Mouse (Mus musculus) NIH3T3 (cell line): ENCODE results near the gene Tm9sf3.
A peak's percentile ranks its signal among the peaks of the same experiment; 100 is the strongest.
"Not testable (repeated sequence)": the region's sequence is repeated elsewhere in the genome, so short reads cannot be mapped to it uniquely, and the experiment has no call there.

Experiments
- DNase-seq: peaks from one replicate; pipeline ENCODE4 v3.0.0-alpha.2; 2012; ENCODE audit warnings: low read depth

Gene Tm9sf3

DNA sequence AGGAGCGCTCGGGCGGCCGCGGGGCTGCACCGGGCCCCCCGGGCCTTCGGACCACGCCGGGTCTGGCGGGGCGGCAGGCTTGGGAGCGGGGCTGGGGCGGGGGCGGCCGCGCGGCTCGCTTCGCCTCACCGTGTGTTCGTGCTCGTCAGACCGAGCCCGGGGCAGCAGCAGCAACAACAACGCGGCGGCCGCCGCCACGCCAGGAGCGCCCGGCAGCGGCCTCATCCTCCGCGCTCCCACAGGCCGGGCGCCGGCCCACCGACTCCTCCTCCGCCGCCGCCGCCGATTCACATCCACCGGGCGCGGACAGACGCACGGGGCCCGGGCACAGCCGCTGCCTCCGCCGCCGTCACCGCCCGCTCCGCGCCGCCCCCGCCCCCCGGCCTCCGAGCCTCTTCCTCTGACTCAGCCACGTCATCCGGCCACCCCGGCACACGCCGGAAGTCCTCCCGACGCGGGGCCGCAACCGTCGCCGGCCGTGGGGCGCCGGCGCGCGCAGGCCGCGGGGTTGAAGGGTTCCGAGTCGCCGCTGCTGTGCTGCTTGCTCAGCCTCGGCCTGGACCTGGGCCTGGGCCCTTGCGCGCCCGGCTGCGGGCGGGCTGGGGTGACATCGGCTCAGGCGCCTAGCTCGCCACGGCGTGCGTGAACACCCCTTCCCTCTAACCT, at the start of gene Tm9sf3:
TSS of gene Tm9sf3 (minus strand) at position 368 of the 666 bp plus-strand sequence.
- DNase-seq: peak; percentile 95

DNA sequence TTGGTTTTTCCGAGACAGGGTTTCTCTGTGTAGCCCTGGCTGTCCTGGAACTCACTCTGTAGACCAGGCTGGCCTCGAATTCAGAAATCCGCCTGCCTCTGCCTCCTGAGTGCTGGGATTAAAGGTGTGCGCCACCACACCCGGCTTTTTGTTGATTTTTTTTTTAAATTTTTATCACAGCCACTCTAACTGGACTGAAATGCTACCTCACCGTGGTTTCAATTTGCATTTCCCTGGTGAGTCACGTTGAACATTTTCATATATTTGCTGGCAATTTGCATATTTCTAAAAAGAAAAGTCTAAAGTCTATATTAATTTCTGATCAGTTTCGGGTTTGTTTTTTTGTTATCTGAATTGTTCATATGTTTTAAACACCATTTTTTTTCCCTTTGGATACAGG, 48.8 kb upstream of the Tm9sf3 start:
- DNase-seq: not testable (repeated sequence)

DNA sequence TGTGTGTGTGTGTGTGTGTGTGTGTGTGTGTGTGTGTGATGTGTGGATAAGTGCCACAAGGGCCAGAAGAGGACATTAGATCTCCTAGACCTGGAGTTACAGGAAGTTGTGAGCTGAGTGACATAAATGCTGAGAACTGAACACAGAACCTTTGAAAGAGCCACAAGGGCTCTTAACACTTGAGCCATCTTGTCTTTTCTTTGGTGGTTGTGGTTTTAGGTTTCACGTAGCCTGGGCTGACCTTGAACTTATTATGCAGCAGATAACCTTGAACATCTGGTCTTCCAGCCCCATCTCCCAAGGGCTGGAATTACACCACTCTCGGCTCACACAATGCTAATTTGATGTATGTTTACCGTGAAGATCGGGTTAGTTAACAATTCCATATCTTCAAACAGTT, 48.2 kb upstream of the Tm9sf3 start:
- DNase-seq: no peak

DNA sequence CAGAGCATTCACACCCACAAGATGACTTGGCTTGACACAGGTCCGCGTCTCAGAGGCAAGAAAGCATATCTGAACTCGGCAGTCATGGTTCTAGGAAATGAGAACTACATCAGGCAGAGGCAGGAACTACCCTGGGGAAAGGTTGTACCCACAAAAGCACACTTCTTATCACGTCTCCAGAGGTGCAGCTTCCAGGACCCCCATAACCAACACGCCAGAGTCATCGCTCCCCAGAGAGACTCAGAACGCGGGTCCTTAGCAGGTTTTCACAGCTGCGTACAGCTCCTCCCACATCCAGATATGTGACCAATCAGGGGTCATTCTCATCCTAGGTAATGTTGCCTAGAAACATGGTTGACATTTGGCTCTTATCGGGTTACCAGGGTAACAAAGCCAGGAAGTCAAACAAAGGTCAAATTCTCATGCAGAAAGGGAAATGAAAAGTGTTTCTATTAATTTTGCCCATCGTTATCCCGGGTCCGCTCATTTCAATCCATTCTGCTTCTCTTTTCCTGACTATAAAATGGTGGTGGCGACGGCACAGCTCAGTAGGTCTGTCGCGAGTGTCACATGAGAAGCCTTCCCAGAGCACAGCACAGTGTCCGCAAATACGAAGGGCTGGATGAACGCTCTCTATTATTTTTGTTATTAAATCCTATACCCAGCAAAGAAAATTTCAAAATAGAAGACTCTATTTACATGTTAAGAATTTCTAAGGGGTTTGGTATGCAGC, 47.3 kb upstream of the Tm9sf3 start:
- DNase-seq: no peak

DNA sequence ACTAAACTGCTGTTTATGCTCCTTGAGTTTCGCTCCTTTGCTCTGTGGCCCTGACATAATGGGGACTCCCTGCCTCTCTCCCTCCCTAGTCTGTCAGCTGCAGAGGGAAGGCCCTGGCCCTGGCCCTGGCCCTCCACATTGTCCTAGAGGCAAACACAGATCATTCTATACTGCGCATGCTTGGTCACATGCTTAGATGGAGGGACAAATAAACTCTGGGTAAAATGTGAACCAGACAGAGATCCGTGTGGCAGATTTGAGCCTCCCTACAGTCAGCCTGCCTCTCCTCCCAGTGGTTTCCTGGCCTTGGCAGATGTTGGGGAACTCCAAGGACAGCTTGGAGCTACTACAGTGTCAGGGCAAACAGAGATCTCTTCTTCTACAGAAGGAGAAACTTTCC, 40.1 kb upstream of the Tm9sf3 start:
- no peak for DNase-seq

DNA sequence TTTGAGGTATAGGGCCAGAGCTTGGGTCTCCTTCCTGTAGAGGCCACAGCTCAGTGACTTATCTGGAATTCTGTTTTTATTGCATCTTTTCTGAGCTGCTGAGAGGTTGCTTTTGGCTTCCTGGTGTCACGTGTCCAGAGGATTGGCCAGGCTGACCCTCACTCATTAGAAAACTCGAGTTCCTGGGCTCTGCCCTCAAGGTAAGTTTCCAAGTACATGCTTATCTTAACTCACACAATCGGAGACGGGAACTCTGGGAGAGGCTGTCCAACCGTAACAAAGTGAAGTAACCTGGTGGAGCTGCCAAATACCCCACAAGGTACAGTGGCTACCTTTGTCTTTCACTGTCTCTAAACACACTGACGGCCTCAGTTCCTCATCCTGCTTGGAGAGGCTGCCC, 39.6 kb upstream of the Tm9sf3 start:
- no peak for DNase-seq

DNA sequence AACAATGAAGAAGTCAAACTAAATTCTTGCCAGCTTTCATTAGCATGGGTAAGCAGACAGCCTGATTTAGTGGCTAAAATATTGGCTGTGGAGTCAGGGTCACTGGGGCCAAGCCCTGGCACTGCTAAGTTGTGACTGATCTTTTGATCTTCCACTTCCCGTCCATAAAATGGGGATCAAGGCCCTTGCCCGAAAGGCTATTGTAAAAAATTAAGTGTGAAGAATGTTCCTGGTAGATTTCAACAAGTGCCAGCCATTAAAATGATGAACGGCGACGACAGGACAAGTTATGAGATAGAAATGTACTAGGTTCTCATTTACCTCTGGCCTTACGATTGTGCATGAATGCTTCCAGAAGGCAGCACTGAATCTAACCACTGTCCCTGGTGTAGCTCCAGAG, 38.1 kb upstream of the Tm9sf3 start:
- peak; percentile 34 for DNase-seq

DNA sequence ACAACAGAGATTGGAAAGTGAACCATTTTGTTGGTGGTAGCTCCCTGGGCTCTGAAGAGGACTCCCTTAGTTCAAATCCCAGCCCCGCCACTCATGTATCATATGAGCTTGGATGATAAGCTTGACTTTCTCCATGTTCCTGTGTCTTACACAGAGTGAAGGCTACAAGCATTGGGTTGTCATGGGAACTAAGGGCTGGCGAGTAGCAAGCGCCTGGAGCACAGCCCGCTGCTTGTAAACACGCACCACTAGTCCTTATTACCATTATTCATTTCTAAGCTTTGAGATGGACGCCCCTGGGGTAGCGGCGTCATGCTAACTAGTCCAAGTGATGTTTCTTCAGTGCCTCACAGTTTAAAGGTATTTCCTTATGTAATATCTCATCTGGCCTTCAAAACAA, 35.6 kb upstream of the Tm9sf3 start:
- DNase-seq: no peak

DNA sequence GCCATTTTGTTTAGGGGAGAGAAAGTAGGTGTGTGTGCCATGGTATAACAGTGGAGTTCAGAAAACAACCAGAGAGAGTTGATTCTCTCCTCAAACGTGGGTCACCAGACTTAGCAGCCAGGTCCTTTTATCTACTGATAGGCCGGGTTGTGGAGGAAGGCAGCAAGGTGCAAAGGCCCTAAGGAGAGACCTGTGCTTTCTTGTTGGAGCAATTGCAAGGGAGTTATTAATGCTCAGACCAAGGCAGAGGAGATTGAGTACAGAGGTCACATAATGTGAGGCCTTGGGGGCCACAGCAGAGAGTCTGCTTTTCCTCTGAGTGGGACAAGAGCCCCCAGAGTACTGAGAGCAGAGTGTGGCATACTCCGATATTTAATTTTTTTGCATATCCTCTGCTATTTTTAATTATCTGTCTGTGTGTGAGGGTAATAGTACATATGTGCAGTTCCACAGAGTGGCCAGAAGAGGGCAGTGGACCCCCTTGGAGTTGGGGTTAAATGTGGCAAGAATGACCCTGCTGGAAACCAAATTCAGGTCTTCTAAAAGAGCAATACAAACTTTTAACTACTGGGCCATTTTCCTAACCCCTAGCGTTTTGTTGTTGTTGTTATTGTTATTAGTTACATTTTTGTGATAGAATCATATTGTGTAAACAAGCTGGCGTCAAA, 27.3 kb upstream of the Tm9sf3 start:
- peak; percentile 38 for DNase-seq

DNA sequence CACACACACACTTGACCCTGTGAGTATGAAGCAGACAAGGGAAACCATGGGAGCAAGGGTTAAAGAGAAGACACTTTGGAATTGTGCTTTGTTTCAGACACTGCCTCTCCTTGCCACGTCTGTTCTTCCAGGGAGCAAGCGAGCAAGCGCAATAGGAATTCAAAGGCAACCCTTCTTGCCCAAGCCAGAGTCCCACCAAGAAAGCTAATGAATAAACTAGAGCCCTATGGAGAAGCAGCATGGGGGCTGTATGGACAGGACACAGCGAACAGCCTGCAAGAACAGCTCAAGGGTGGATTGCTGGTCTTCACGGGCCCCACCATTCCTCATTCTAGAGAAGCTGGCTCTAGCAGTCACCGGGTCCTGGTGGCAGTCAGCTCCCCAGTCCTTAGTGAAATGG, 24.8 kb upstream of the Tm9sf3 start:
- no peak for DNase-seq

DNA sequence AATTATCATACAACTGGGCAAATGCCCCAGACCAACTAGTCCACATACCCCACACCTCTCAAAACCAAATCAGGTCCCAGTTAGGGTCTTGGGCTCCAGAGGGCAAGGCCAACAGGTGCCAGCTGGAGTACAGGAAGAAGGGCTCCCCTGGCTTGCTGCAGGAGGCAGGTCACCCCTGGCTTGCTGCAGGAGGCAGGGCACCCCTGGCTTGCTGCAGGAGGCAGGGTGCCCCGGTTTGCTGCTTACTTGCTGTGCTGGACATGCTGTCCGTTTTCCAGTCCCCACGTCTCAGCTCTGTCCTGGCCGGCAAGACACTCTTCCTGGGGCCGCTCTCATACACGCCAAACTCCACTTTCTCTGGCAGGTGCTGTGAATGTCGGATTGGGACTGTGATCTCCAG, 23.4 kb upstream of the Tm9sf3 start:
- no peak for DNase-seq

DNA sequence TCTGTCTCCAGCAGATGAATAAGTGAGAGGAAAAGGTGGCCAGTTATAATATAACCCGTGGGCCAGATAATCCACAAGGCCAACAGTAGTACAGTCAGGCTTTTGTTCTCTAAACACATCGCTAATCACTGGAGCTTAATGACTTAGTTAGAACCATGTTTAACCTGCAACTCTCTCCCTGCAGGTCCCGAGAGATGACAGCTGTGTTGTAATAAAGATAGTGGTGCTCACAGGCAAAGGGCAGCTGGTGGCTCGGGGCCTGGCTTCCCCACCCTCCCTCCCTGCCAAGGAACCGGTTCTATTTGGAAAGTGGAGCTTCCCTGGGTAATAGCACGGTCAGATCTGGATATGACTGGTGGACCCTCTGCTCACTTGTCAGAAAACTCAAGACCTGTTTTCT, 20.7 kb upstream of the Tm9sf3 start:
- no peak for DNase-seq

DNA sequence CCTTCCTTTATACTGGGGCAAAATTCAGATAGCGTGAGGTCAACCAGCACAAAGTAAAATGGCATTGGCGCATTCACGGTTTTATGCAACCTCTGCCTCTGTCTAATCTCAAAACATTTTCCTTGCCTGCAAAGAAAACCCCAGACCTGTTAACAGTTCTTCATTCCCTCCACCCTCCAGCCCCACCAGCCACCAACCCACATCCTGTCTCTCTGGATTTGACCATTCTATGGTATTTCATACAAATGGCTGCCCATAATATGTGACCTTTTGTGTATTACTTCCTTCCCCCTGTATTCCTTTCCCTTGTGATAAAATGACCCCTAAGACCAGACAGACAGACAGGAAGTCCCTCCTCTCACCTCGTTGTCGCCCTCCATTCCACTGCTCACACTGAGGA, 18.9 kb upstream of the Tm9sf3 start:
- no peak for DNase-seq

DNA sequence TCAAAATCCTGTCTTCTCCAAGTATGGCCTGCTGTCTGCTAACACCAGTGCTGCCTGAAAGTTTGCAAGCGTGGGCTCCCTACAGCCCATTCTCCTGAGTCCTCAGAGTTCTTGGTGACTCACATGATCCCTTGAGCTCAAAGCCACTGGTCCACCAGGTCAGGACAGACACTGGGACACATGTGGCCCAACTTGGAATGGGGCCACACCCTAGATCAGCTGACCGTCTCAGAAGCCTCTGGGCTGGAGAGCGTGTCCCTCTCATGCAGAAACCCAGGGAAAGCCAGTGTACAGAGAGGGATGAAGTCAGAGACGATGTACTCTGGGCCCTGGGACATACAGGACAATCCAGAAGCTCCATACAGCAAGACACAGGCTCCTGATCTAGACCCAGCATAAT, 18.4 kb upstream of the Tm9sf3 start:
- DNase-seq: no peak

DNA sequence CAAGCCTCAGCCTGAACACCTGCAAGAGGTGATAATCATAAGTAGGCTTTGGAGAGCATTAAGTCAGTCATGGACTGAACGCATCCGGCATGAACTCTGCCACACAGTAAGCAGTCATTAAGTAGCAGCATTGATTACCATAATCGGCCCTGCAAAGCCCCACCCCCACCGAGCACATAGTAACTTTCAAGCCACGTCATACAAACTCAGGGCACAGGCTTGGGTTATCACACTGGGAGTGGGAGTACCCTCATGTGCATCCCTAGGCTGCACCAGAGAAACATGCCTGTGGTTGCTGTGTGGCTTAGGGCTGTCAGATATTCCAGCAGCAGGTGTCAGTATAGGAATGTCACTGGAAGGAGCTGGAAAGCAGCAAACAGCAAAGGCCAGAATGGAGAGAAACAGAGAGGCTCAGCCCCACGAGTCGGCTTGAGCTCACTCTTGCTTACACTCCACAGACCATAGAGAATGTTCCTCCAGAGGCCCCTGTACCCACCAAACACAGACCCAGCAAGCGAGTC, 16.0 kb upstream of the Tm9sf3 start:
- no peak for DNase-seq

DNA sequence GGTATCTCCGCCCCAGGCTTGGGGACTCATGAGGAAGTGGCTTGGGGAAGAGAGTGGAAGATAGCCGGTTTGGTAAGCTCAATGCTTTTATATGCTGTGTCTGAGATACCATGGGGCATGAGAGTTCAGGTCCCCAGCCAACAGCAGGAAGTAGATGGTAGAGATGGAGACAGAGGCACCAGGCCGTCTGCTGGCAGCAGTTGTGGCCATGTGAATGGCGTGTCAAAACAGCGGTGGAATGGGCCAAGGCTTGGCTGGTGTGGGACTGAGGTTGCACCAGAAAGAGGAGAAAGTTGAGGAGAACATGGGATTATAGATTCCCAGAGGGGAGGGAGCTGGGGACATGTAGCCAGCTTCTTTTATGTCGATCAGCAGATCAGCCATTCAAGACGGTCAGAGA, 14.8 kb upstream of the Tm9sf3 start:
- DNase-seq: no peak

DNA sequence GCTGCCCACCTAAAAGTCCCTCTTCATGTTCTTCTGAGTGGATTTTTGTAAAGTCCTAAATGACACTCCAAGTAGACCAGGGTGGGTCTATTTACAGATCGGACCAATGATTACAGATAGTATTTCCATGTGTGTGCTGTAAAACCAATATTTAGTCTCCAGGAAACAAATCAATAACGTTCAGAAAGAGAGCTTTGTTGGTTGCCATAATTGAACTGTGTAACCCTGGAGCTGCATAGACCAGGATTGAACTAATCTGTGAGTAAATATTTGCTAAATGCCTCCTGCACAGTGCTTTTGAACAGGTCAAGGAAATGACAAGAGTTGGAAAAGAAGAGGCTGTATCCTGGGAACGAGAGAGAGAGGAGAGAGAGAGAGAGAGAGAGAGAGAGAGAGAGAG, 11.8 kb upstream of the Tm9sf3 start:
- no peak for DNase-seq

DNA sequence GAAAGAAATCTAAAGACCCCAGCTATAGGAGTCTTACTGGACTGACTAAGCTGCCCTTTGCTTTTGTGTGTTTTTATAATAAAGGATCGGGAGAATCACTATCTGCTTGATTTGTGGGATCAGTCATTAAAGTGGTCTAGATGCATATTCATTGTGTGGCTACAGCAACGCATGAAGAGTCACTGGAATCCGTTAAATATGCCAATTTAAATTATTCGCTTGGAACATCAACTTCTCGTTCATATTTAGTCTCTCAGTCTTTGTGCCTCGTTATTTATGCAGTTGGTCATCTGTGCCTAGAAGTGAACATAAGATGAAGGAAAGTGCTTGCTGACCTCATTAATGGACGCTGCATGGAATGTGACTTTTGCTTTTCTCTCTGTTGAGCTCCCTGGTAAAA, 7.1 kb upstream of the Tm9sf3 start:
- no peak for DNase-seq

DNA sequence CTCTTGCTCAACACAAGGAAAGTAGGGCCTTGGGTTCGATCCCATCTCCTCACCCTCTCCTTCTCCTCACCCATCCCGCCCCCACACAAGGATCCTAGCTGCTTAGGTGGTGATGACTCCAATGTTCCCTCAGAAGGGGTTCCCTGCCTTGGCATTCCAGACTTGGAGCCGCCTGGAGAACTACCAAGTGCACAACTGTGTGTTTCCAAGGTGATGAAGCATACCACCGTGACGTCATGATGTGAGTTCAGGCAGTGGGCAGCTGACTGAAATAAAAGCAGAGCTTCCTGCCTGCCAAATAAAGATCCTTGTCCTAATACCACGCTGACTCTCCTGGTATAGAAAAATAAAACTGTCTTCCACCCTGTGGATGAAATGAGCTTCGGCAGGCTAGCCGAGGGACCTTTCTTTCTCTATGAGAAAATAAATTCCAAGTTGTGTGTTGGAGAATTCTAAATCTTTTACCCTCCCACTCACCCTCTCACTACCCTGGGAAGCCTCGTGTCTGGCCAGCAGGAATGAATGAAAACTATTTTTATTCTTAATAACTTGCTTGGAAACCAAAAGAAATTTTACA, 6.4 kb upstream of the Tm9sf3 start:
- peak; percentile 95 for DNase-seq

DNA sequence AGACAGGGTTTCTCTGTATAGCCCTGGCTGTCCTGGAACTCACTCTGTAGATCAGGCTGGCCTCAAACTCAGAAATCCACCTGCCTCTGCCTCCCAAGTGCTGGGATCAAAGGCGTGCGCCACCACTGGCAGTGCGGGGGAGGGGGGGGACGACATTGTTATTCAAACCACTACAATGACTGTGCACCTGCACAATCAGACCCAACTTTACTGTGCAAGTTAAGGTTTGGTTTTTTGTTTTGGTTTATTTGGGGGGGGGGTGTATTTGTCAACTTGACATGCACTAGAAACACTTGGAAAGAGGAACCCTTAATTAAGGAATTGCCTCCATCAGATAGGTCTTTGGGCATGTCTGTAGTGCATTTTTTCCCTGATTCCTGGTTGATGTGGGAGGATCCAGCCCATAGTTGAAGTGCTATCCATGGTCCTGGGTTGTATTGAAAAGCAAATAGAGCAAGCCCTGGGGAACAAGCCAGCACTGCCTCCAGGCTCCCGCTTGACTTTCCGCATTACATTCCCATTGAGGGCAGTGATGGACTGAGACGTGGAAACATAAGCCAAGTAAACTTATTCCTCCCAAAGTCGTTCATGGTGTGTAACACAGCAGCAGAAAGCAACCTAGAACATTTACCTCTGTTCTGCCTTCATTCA, 2.6 kb upstream of the Tm9sf3 start:
- DNase-seq: peak; percentile 33

DNA sequence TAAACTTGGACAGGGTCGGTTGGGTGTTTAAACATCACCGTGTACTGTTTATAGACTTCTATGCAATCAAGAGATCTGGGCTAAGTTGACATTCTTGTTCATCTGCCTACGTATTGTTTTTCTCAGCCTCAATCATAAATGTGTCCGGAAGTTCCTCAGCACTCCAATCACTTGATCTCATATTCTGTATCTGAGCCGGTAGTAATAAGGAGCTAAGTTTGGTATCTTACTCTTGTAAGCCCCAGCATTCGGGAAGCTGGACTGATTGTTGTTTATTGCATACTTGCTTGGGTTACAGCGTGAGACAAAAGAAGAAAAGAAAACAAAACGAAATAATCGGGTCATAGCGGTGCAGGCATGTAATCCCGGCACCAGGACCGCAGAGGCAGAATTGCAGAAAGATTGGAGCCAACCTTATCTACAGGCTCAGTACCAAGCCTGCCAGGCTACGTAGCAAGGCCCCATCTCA, 568 bp upstream of the Tm9sf3 start:
- no peak for DNase-seq
